Mouse (Mus musculus) monocyte, adult 2 months (primary cell): ENCODE results near the gene Vmn2r93.

Experiments
- DNase-seq, 2 experiments: peaks; one replicate each; pipeline ENCODE4 v3.0.0; 2022; ENCODE audit warnings: low spot score in 2 of 2, low read depth in 1 of 2

The Vmn2r93 gene

GRCm38 (mm10) chr17:18297799-18298198 lies at the start of gene Vmn2r93:
TSS of gene Vmn2r93 (plus strand) at chr17:18298099.
- no peak for DNase-seq

GRCm38 (mm10) chr17:18277656-18278055 lies 20.2 kb upstream of the Vmn2r93 start, which contains the start of gene Vmn2r94:
TSS of gene Vmn2r94 (minus strand) at chr17:18277756.
- DNase-seq = no peak

GRCm38 (mm10) chr17:18323031-18323430 lies 25.1 kb downstream of the Vmn2r93 start:
- no peak for DNase-seq

- no peak for DNase-seq
These were observed 62.1 kb downstream of the Vmn2r93 start for GRCm38 (mm10) chr17:18360007-18360406.

- DNase-seq = no peak
These were observed 62.7 kb downstream of the Vmn2r93 start for GRCm38 (mm10) chr17:18360602-18361001.
